Mouse (Mus musculus): Measurements from ENCODE around the gene Spats2. TPM values are rescaled to one million over a fixed set of nuclear protein-coding genes. Genes with fewer than 3 reads are reported as not detected.

Gene Spats2
- polyA plus RNA-seq, 1 experiment from 2014 or later = 13.9 TPM

GRCm38 (mm10) chr15:99195043-99195442 lies 69.3 kb downstream of the Spats2 start:
- no peaks in the 10 kb centered on the region for H3K9me3 ChIP-seq (ENCODE audit: control insufficient read depth, low read length)
- H3K9ac ChIP-seq (ENCODE audit: low read length) = no peak overlapping the region
- ATAC-seq (ENCODE audit: low FRiP score, low TSS enrichment) (no peak), DNase-seq (ENCODE audit: low spot score) (no peak)
- no peak overlapping the region for H3K4me3 ChIP-seq (ENCODE audit: low read depth, low read length)
- H3K4me1 ChIP-seq (replicated peaks; ENCODE audit: control insufficient read depth, insufficient read depth) = no peaks in the 10 kb centered on the region
- H3K4me2 ChIP-seq (replicated peaks; ENCODE audit: low read depth) = no peak overlapping the region
- peaks cover 3% of the 10 kb centered on the region; the same call in 1 of the 2 replicates for H3K36me3 ChIP-seq (ENCODE audit: control insufficient read depth, insufficient read depth, low read length)
- TF ChIP-seq CTCF (IDR thresholded peaks at IDR 0.05; ENCODE audit: low read depth) (no peak), EP300 (optimal IDR thresholded peaks at IDR 0.05) (no peak)
- 48% methylated on average over 6 of the region's 6 CpGs for WGBS
- H3K27ac ChIP-seq (replicated peaks) = no peak overlapping the region
- H3K27me3 ChIP-seq (ENCODE audit: control insufficient read depth, insufficient read depth, low read length) = no peaks in the 10 kb centered on the region

GRCm38 (mm10) chr15:99198761-99199160 lies 73.0 kb downstream of the Spats2 start:
- no peak overlapping the region for H3K4me3 ChIP-seq (ENCODE audit: low read depth, low read length)
- H3K9me3 ChIP-seq (ENCODE audit: control insufficient read depth, low read length) = no peaks in the 10 kb centered on the region
- H3K27ac ChIP-seq (replicated peaks) = no peak overlapping the region
- H3K27me3 ChIP-seq (ENCODE audit: control insufficient read depth, insufficient read depth, low read length) = no peaks in the 10 kb centered on the region
- DNase-seq (ENCODE audit: low spot score) (peak; percentile 42), ATAC-seq (ENCODE audit: low FRiP score, low TSS enrichment) (no peak)
- H3K36me3 ChIP-seq (ENCODE audit: control insufficient read depth, insufficient read depth, low read length) = no peaks in the 10 kb centered on the region
- H3K9ac ChIP-seq (ENCODE audit: low read length) = no peak overlapping the region
- no peaks in the 10 kb centered on the region for H3K4me1 ChIP-seq (replicated peaks; ENCODE audit: control insufficient read depth, insufficient read depth)
- H3K4me2 ChIP-seq (replicated peaks; ENCODE audit: low read depth) = no peak overlapping the region
- TF ChIP-seq CTCF (IDR thresholded peaks at IDR 0.05; ENCODE audit: low read depth) (peak; percentile 74), EP300 (optimal IDR thresholded peaks at IDR 0.05) (no peak)

- no peak overlapping the region for H3K4me3 ChIP-seq (ENCODE audit: low read depth, low read length)
- H3K27me3 ChIP-seq (ENCODE audit: control insufficient read depth, insufficient read depth, low read length) = no peaks in the 10 kb centered on the region
- H3K36me3 ChIP-seq (ENCODE audit: control insufficient read depth, insufficient read depth, low read length) = peaks cover 8% of the 10 kb centered on the region; the same call in 1 of the 2 replicates
- H3K9me3 ChIP-seq (ENCODE audit: control insufficient read depth, low read length) = no peaks in the 10 kb centered on the region
- H3K27ac ChIP-seq (replicated peaks) = no peak overlapping the region
- no peak for TF ChIP-seq EP300 (optimal IDR thresholded peaks at IDR 0.05)
- TF ChIP-seq CTCF (IDR thresholded peaks at IDR 0.05; ENCODE audit: low read depth) = no peak
- ATAC-seq (ENCODE audit: low FRiP score, low TSS enrichment) (no peak), DNase-seq (ENCODE audit: low spot score) (no peak)
- 82% methylated on average over 8 of the region's 8 CpGs for WGBS
- H3K4me1 ChIP-seq (replicated peaks; ENCODE audit: control insufficient read depth, insufficient read depth) = no peaks in the 10 kb centered on the region
- H3K9ac ChIP-seq (ENCODE audit: low read length) = no peak overlapping the region
- no peak overlapping the region for H3K4me2 ChIP-seq (replicated peaks; ENCODE audit: low read depth)
These were observed 80.2 kb downstream of the Spats2 start for GRCm38 (mm10) chr15:99205959-99206358.

GRCm38 (mm10) chr15:99213183-99213582 lies 87.5 kb downstream of the Spats2 start:
- Histone ChIP-seq H3K4me2 (replicated peaks; ENCODE audit: low read depth) (no peak overlapping the region), H3K27ac (replicated peaks) (no peak overlapping the region), H3K9me3 (ENCODE audit: control insufficient read depth, low read length) (no peaks in the 10 kb centered on the region), H3K9ac (ENCODE audit: low read length) (no peak overlapping the region), H3K27me3 (ENCODE audit: control insufficient read depth, insufficient read depth, low read length) (no peaks in the 10 kb centered on the region), H3K4me1 (replicated peaks; ENCODE audit: control insufficient read depth, insufficient read depth) (no peaks in the 10 kb centered on the region), H3K4me3 (ENCODE audit: low read depth, low read length) (no peak overlapping the region), H3K36me3 (ENCODE audit: control insufficient read depth, insufficient read depth, low read length) (peaks cover 15% of the 10 kb centered on the region)
- no peak for TF ChIP-seq CTCF (IDR thresholded peaks at IDR 0.05; ENCODE audit: low read depth)
- TF ChIP-seq EP300 (optimal IDR thresholded peaks at IDR 0.05) = no peak
- 87% methylated on average over 10 of the region's 10 CpGs for WGBS
- DNase-seq (ENCODE audit: low spot score) (no peak), ATAC-seq (ENCODE audit: low FRiP score, low TSS enrichment) (no peak)

- Histone ChIP-seq H3K9me3 (ENCODE audit: control insufficient read depth, low read length) (no peaks in the 10 kb centered on the region), H3K9ac (ENCODE audit: low read length) (no peak overlapping the region), H3K27ac (replicated peaks) (no peak overlapping the region), H3K4me2 (replicated peaks; ENCODE audit: low read depth) (no peak overlapping the region), H3K4me1 (replicated peaks; ENCODE audit: control insufficient read depth, insufficient read depth) (no peaks in the 10 kb centered on the region), H3K4me3 (ENCODE audit: low read depth, low read length) (no peak overlapping the region), H3K27me3 (ENCODE audit: control insufficient read depth, insufficient read depth, low read length) (no peaks in the 10 kb centered on the region), H3K36me3 (ENCODE audit: control insufficient read depth, insufficient read depth, low read length) (peaks cover 11% of the 10 kb centered on the region)
- ATAC-seq (ENCODE audit: low FRiP score, low TSS enrichment) = no peak
- peak; percentile 68 for TF ChIP-seq CTCF (IDR thresholded peaks at IDR 0.05; ENCODE audit: low read depth)
- TF ChIP-seq EP300 (optimal IDR thresholded peaks at IDR 0.05) = no peak
- DNase-seq (ENCODE audit: low spot score) = no peak
- WGBS = 97% methylated on average over 2 of the region's 2 CpGs
These were observed 89.2 kb downstream of the Spats2 start for GRCm38 (mm10) chr15:99214941-99215340.

GRCm38 (mm10) chr15:99215741-99216463 lies 90.2 kb downstream of the Spats2 start:
- Histone ChIP-seq H3K9ac (ENCODE audit: low read length) (no peak overlapping the region), H3K36me3 (ENCODE audit: control insufficient read depth, insufficient read depth, low read length) (peaks cover 8% of the 10 kb centered on the region), H3K4me3 (ENCODE audit: low read depth, low read length) (no peak overlapping the region), H3K4me1 (replicated peaks; ENCODE audit: control insufficient read depth, insufficient read depth) (no peaks in the 10 kb centered on the region), H3K27me3 (ENCODE audit: control insufficient read depth, insufficient read depth, low read length) (no peaks in the 10 kb centered on the region; the same call in 1 of the 2 replicates), H3K27ac (replicated peaks) (no peak overlapping the region), H3K4me2 (replicated peaks; ENCODE audit: low read depth) (no peak overlapping the region), H3K9me3 (ENCODE audit: control insufficient read depth, low read length) (no peaks in the 10 kb centered on the region)
- TF ChIP-seq EP300 (optimal IDR thresholded peaks at IDR 0.05) (no peak), CTCF (IDR thresholded peaks at IDR 0.05; ENCODE audit: low read depth) (no peak)
- WGBS = 83% methylated on average over 11 of the region's 11 CpGs
- ATAC-seq (ENCODE audit: low FRiP score, low TSS enrichment) (no peak), DNase-seq (ENCODE audit: low spot score) (no peak)
